Mouse (Mus musculus): Measurements from ENCODE around the gene Pdia4. TPM values are rescaled to one million over a fixed set of nuclear protein-coding genes. Genes with fewer than 3 reads are reported as not detected.
"Not testable (repeated sequence)": the region's sequence is repeated elsewhere in the genome, so short reads cannot be mapped to it uniquely, and the experiment has no call there.

Pdia4 gene
- polyA plus RNA-seq, 1 experiment, result 35.4 TPM

GRCm38 (mm10) chr6:47812271-47812915 lies 837 bp downstream of the Pdia4 start:
- DNase-seq (ENCODE audit: extremely low spot score in 1 of 2, low spot score in 1 of 2), result no peak

GRCm38 (mm10) chr6:47811324-47811723 lies 1.9 kb downstream of the Pdia4 start:
- DNase-seq (ENCODE audit: extremely low spot score in 1 of 2, low spot score in 1 of 2), result no peak

GRCm38 (mm10) chr6:47810181-47810580 lies 3.0 kb downstream of the Pdia4 start:
- DNase-seq (ENCODE audit: extremely low spot score in 1 of 2, low spot score in 1 of 2), result no peak

GRCm38 (mm10) chr6:47809053-47809452 lies 4.2 kb downstream of the Pdia4 start:
- no peak for DNase-seq (ENCODE audit: extremely low spot score in 1 of 2, low spot score in 1 of 2)

- peak in 1 of 2 experiments; percentile 50 for DNase-seq (ENCODE audit: extremely low spot score in 1 of 2, low spot score in 1 of 2)
Measured at GRCm38 (mm10) chr6:47808545-47808944, 4.7 kb downstream of the Pdia4 start.

- DNase-seq (ENCODE audit: extremely low spot score in 1 of 2, low spot score in 1 of 2), result no peak
Measured at GRCm38 (mm10) chr6:47807419-47807818, 5.8 kb downstream of the Pdia4 start.

- no peak for DNase-seq (ENCODE audit: extremely low spot score in 1 of 2, low spot score in 1 of 2)
Measured at GRCm38 (mm10) chr6:47805520-47805919, 7.7 kb downstream of the Pdia4 start.

GRCm38 (mm10) chr6:47799079-47799478 lies 14.2 kb downstream of the Pdia4 start:
- peak in 1 of 2 experiments; percentile 64 for DNase-seq (ENCODE audit: extremely low spot score in 1 of 2, low spot score in 1 of 2)

GRCm38 (mm10) chr6:47794106-47794830 lies 19.0 kb downstream of the Pdia4 start:
- DNase-seq (ENCODE audit: extremely low spot score in 1 of 2, low spot score in 1 of 2), result peak in 1 of 2 experiments; percentile 54

GRCm38 (mm10) chr6:47793284-47793683 lies 19.9 kb downstream of the Pdia4 start:
- no peak for DNase-seq (ENCODE audit: extremely low spot score in 1 of 2, low spot score in 1 of 2)

- no peak for DNase-seq (ENCODE audit: extremely low spot score in 1 of 2, low spot score in 1 of 2)
Measured at GRCm38 (mm10) chr6:47792533-47792932, 20.7 kb downstream of the Pdia4 start.

GRCm38 (mm10) chr6:47790745-47791144 lies 22.5 kb downstream of the Pdia4 start:
- DNase-seq (ENCODE audit: extremely low spot score in 1 of 2, low spot score in 1 of 2), result no peak

- no peak for DNase-seq (ENCODE audit: extremely low spot score in 1 of 2, low spot score in 1 of 2)
Measured at GRCm38 (mm10) chr6:47788821-47789220, 24.4 kb downstream of the Pdia4 start.

GRCm38 (mm10) chr6:47787941-47788736 lies 25.1 kb downstream of the Pdia4 start:
- DNase-seq (ENCODE audit: extremely low spot score in 1 of 2, low spot score in 1 of 2), result peak; percentile 75 to 89

GRCm38 (mm10) chr6:47784707-47785412 lies 28.4 kb downstream of the Pdia4 start:
- no peak for DNase-seq (ENCODE audit: extremely low spot score in 1 of 2, low spot score in 1 of 2)

- DNase-seq (ENCODE audit: extremely low spot score in 1 of 2, low spot score in 1 of 2), result peak in 1 of 2 experiments; percentile 81
Measured at GRCm38 (mm10) chr6:47781091-47781968, 31.9 kb downstream of the Pdia4 start.

- no peak for DNase-seq (ENCODE audit: extremely low spot score in 1 of 2, low spot score in 1 of 2)
Measured at GRCm38 (mm10) chr6:47780576-47781013, 32.6 kb downstream of the Pdia4 start.

GRCm38 (mm10) chr6:47771760-47772159 lies 41.5 kb downstream of the Pdia4 start:
- DNase-seq (ENCODE audit: extremely low spot score in 1 of 2, low spot score in 1 of 2), result not testable (repeated sequence)

GRCm38 (mm10) chr6:47771113-47771512 lies 42.1 kb downstream of the Pdia4 start:
- not testable (repeated sequence) for DNase-seq (ENCODE audit: extremely low spot score in 1 of 2, low spot score in 1 of 2)

GRCm38 (mm10) chr6:47769861-47770260 lies 43.4 kb downstream of the Pdia4 start:
- DNase-seq (ENCODE audit: extremely low spot score in 1 of 2, low spot score in 1 of 2), result peak in 1 of 2 experiments; percentile 42

Data from frontal cortex, adult 2 months (tissue).